Mouse (Mus musculus) liver, postnatal 0 days (tissue): Measurements from ENCODE around the gene Pde1b.

Experiments
- CTCF ChIP-seq: sonication (generic); IDR thresholded peaks from 2 replicates; pipeline ENCODE4 v1.5.1; 2016; ENCODE audit warnings: antibody characterized with exemption, low read depth
- EP300 ChIP-seq: IDR thresholded peaks from 2 replicates; pipeline ENCODE4 v1.6.1; 2016; ENCODE audit warnings: antibody characterized with exemption, low read depth, mild to moderate bottlenecking

GRCm38 (mm10) chr15:103547983-103548382 is 45.1 kb downstream of the Pde1b start:
- TF ChIP-seq CTCF (0 out of 2 replicates have a peak, but pooled peaks have one; percentile 15), EP300 (no peak)
